Comparison of ENCODE assay signal across 12 mouse cellular contexts in genomic region chr6:98954439-98954838, GRCm38 (mm10).
"Had no signal": no experiment of that assay in that cellular context is flagged by ENCODE, and none has a peak within 500 bp of the region (broad histone marks: within the 10 kb centered on the region; RNA-seq: fewer than 3 reads in every experiment).

No protein-coding gene starts in this region.

- H3K27me3 ChIP-seq: kidney, embryonic 15.5 days; limb, embryonic 12.5 days; limb, embryonic 15.5 days; liver, embryonic 13.5 days had no signal

- H3K27ac ChIP-seq: kidney, embryonic 15.5 days; limb, embryonic 12.5 days; limb, embryonic 15.5 days; liver, embryonic 13.5 days had no signal

- DNase-seq: kidney, postnatal 10 days; kidney, postnatal 36 days; left cerebral cortex, postnatal 4 days; liver, embryonic 13.5 days; lung, adult 2 months; lung, postnatal 14 days; midbrain, embryonic 14.5 days; thymus, adult 18-20 months; thymus, postnatal 36 days had no signal

- H3K9me3 ChIP-seq: kidney, embryonic 15.5 days; limb, embryonic 12.5 days; limb, embryonic 15.5 days; liver, embryonic 13.5 days had no signal

- H3K4me3 ChIP-seq: kidney, embryonic 15.5 days; limb, embryonic 12.5 days; limb, embryonic 15.5 days; liver, embryonic 13.5 days had no signal
